Mouse (Mus musculus): ENCODE data around the gene Mapk12. TPM values are rescaled to one million over a fixed set of nuclear protein-coding genes. Genes with fewer than 3 reads are reported as not detected.

Mapk12 gene
- 10.1 and 16.4 TPM in 2 replicates for polyA plus RNA-seq (2011; ENCODE audit: insufficient read length, low read depth, missing spikeins)

DNA sequence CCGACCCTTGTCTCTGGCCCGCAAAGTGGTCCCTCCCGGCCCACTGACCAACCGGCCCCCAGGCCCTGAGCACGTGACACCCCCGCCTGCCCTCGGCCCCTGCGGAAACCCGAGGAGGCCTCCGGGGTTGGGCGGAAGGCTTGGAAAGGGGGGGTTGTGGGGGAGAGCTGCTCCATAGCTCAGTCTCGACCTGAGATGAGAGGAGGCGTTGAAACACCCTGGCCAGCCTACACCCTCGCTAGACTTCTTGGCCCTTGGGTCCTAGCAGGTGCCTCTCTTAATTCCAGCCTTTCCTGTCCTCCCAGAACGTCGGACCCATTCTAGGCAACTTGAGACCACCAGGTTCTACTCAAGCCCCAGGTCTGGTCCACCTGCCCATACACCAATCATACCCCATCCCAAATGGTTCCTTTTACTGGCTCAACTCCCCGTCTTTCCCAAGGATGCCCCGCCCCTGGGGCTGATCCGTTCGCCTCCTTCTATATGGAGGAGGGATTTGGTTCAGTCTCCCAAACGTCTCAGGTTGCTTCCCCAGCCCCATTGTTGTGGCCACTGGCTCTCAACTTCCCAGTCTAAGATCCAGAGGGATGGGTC is at the start of gene Mapk12:
TSS of gene Mapk12 (minus strand) at position 45 of the 594 bp plus-strand sequence.
- H3K27ac ChIP-seq (ENCODE audit: insufficient read depth, low read length) = no peak within 1 kb of the TSS
- TF ChIP-seq POLR2A (IDR thresholded peaks at IDR 0.05; ENCODE audit: low read depth, low read length) = no peak
- no peak for TF ChIP-seq CTCF (IDR thresholded peaks at IDR 0.05; ENCODE audit: borderline replicate concordance, insufficient read depth, low read length)
- H3K4me1 ChIP-seq (ENCODE audit: control insufficient read depth, insufficient read depth, low read length) = no peaks in the 10 kb centered on the region
- H3K4me3 ChIP-seq (ENCODE audit: insufficient read depth, low read length) = peak within 1 kb of the TSS; percentile 52

DNA sequence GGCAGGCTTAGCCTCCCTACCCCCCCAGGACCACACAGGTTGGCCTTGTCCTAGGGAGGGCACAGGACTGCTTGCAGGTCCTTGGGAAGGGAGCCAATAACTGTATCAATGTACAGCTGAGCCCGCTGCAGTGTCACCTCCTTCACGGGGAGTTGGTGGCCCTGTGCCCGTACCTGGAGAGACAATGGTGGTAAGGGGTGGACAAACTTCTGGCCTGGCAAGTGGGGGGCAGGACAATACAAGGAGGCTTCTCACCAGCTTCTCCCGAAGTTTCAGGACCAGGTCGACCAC is 44.4 kb upstream of the Mapk12 start:
- Histone ChIP-seq H3K4me3 (ENCODE audit: insufficient read depth, low read length) (no peak overlapping the region), H3K4me1 (ENCODE audit: control insufficient read depth, insufficient read depth, low read length) (no peaks in the 10 kb centered on the region), H3K27ac (ENCODE audit: insufficient read depth, low read length) (no peak overlapping the region)
- no peak for TF ChIP-seq CTCF (IDR thresholded peaks at IDR 0.05; ENCODE audit: borderline replicate concordance, insufficient read depth, low read length)
- no peak for TF ChIP-seq POLR2A (IDR thresholded peaks at IDR 0.05; ENCODE audit: low read depth, low read length)

DNA sequence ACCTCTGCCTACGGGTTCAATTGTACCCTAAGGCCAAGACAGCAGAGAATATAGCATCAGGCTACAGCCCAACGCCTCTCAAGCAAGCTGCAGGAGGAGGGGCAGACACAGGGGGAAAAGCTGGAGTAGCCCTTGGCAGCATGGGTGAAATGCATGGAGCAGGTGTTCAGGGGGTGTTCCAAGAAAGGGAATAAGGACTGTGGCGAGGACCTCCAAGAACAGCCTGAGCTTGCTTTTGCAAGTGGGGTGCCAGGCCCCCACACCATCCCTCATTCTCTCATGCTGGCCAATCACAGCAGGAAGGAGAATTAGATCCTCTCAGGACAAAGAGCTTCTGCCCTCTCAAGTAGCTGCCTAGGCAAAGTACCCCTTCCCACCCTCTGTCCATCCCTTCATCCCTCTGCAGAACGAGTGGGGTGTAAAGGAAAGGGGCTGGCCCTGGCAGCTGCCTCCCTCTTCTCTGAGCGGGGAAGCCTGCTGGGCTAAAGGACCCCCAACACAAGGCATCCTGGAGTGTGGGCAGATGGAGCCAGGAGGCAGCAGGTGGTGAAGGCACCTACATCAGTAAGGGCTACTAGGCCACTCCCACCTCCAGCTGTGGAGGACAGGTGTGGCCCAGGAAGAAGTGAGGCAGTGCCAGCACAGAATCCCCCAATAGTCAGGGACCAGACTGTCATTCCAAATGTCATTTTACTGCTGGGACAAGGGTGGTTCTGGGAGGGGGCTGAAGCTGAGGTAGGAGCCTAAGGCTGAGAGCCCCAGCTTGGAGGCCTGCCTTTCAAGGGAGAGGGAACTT is 43.8 kb upstream of the Mapk12 start:
- H3K4me3 ChIP-seq (ENCODE audit: insufficient read depth, low read length) = no peak overlapping the region
- H3K4me1 ChIP-seq (ENCODE audit: control insufficient read depth, insufficient read depth, low read length) = no peaks in the 10 kb centered on the region
- TF ChIP-seq POLR2A (IDR thresholded peaks at IDR 0.05; ENCODE audit: low read depth, low read length) = no peak
- TF ChIP-seq CTCF (IDR thresholded peaks at IDR 0.05; ENCODE audit: borderline replicate concordance, insufficient read depth, low read length) = no peak
- H3K27ac ChIP-seq (ENCODE audit: insufficient read depth, low read length) = no peak overlapping the region

DNA sequence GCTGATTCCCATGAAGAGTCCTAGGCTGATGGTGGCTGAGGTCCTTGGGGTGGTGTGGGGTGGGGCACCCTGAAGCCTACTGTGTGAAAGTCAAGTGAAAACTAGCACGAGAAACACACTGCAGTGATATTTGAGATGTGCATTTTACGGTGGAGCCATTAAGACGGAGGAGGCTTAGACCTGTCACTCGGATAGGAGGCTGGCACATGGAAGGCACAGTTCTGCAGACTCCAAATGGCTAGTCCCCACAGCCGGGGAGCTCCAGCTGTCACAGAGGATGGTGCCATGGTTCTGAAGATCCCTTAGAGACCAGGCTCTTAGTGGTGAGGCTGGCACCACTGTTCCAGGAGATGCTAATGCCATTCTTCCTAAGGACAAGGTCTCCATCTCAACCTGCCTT is 42.3 kb upstream of the Mapk12 start:
- peaks cover 5% of the 10 kb centered on the region for H3K4me1 ChIP-seq (ENCODE audit: control insufficient read depth, insufficient read depth, low read length)
- no peak for TF ChIP-seq CTCF (IDR thresholded peaks at IDR 0.05; ENCODE audit: borderline replicate concordance, insufficient read depth, low read length)
- TF ChIP-seq POLR2A (IDR thresholded peaks at IDR 0.05; ENCODE audit: low read depth, low read length) = no peak
- no peak overlapping the region for H3K4me3 ChIP-seq (ENCODE audit: insufficient read depth, low read length)
- H3K27ac ChIP-seq (ENCODE audit: insufficient read depth, low read length) = no peak overlapping the region

DNA sequence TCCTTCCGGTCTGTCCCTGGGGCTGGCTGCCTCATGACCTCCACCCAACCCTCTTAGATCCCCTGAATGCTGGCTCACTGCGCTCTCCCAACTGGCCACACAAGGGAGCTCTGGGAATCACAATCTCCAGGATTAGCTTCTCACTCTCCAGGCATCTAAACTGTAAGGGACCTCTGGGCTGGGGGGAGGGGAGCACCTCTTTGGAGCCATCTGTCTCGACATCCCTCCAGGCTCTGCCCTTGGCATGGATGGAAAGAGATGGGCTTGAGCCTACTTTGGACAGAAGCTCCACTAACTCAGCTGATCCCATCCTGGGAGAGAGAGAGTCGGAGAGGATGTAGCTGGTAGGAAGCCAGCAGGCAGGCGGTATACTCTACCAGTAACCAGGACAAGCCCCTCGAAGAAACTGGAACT is 41.8 kb upstream of the Mapk12 start:
- Histone ChIP-seq H3K27ac (ENCODE audit: insufficient read depth, low read length) (no peak overlapping the region), H3K4me1 (ENCODE audit: control insufficient read depth, insufficient read depth, low read length) (peaks cover 8% of the 10 kb centered on the region), H3K4me3 (ENCODE audit: insufficient read depth, low read length) (no peak overlapping the region)
- no peak for TF ChIP-seq POLR2A (IDR thresholded peaks at IDR 0.05; ENCODE audit: low read depth, low read length)
- no peak for TF ChIP-seq CTCF (IDR thresholded peaks at IDR 0.05; ENCODE audit: borderline replicate concordance, insufficient read depth, low read length)

DNA sequence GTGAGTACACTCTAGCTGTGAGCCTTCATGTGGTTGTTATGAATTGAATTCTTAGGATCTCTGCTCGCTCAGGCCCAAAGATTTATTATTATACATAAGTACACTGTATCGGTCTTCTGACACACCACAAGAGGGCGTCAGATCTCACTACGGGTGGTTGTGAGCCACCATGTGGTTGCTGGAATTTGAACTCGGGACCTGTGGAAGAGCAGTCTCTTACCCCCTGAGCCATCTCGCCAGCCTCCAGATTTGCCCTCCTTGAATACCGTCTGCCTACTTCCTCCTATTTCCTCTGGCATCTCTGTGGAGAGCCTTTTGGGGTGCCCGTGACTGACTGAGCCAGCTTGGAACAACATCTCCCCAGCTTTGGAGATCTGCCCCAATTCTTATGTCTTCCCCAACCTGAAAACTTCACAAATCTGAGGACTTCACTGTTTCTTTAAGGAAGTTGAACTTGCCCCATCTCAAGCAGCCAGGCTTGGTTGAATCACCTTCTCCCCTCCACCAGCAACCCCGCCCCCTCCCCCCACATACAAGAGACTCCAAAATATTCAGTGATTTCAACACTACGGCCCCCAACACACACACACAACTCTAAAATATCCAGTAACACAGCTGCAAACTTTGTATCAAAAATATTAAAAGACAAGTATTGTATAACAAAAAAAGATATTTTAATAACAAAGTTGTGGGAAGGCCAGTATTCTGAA is 41.2 kb upstream of the Mapk12 start:
- H3K27ac ChIP-seq (ENCODE audit: insufficient read depth, low read length) = peak overlapping the region; percentile 92
- TF ChIP-seq CTCF (IDR thresholded peaks at IDR 0.05; ENCODE audit: borderline replicate concordance, insufficient read depth, low read length) (no peak), POLR2A (IDR thresholded peaks at IDR 0.05; ENCODE audit: low read depth, low read length) (no peak)
- no peak overlapping the region for H3K4me3 ChIP-seq (ENCODE audit: insufficient read depth, low read length)
- H3K4me1 ChIP-seq (ENCODE audit: control insufficient read depth, insufficient read depth, low read length) = peaks cover 10% of the 10 kb centered on the region

DNA sequence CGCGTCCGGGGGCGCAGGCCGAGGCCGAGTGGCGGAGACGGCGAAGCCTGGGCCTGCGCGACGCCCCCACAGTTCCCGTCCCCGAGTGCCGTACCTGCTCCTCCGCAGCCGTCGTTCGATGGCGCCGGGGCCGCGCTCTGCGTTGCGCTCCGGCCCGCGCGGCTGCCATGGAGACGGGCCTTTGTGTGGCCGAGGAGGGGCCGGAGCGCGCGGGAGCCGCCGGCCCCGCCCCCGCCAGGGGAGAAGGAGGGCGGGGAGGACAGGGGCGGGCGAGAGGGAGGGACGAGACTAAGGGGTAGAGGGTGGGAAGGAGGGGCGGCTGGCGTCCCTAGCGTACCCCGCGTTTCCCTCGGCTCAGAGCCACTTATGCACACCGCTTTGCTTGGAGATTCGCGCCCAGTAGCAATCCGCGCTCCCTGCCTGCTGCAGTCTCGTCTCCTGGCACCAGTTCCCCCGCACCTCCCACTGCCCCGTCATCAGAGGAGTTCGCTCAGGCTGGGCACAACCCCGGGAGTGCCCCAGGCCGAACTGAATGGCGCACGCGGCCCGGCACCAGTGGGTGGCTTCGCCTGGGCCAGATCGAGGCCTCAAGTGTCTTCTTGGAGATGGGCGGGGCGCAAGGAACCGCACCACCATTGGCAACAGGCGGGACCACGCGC is 40.2 kb upstream of the Mapk12 start, which contains the start of gene Plxnb2:
TSS of gene Plxnb2 (minus strand) at position 218 of the 659 bp plus-strand sequence.
- H3K27ac ChIP-seq (ENCODE audit: insufficient read depth, low read length) = peak within 1 kb of the TSS; percentile 92
- peak within 1 kb of the TSS; percentile 89 for H3K4me3 ChIP-seq (ENCODE audit: insufficient read depth, low read length)
- no peak for TF ChIP-seq CTCF (IDR thresholded peaks at IDR 0.05; ENCODE audit: borderline replicate concordance, insufficient read depth, low read length)
- peak; percentile 80 for TF ChIP-seq POLR2A (IDR thresholded peaks at IDR 0.05; ENCODE audit: low read depth, low read length)
- peaks cover 10% of the 10 kb centered on the region for H3K4me1 ChIP-seq (ENCODE audit: control insufficient read depth, insufficient read depth, low read length)

DNA sequence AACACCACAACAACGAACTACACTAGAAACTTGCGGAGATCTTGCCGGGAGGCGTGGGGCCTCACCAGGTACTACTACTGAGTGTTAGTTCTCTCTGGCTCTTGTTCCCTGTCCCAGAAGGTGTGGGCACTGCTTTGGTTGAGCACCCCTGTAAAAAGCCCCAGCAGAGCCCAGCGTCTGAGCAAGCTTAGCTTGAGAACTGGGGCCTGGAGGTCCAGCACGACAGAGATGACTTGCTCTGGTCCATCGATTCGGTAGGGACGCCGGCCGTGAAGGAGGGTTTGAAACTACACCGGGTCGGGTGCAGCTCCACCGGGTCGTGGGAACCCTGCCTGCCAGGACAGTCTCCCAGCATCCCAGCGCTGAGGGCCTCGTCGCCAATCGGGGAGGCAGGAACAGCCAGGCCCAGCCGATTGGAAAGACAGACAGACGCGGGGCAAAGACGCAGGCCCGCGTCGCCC is 39.6 kb upstream of the Mapk12 start:
- TF ChIP-seq CTCF (IDR thresholded peaks at IDR 0.05; ENCODE audit: borderline replicate concordance, insufficient read depth, low read length) (no peak), POLR2A (IDR thresholded peaks at IDR 0.05; ENCODE audit: low read depth, low read length) (0 out of 2 replicates have a peak, but pooled peaks have one; percentile 9)
- Histone ChIP-seq H3K4me3 (ENCODE audit: insufficient read depth, low read length) (peak overlapping the region; percentile 89), H3K4me1 (ENCODE audit: control insufficient read depth, insufficient read depth, low read length) (peaks cover 10% of the 10 kb centered on the region), H3K27ac (ENCODE audit: insufficient read depth, low read length) (peak overlapping the region; percentile 90)

DNA sequence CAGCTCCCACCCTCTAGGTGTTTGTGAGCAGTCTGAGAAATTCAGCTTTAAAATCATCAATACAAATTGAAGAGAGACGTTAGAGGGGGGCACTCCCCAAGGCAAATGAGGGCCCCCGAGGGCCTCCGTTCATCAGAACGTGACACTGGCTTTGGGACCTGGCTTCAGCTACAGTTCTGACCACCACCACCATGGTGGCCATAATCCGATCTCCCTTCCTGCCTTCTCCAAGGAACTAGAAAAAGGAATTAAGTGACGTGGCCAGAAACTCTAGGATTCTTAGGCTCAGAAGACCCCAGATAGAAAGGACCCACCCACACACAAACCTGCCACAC is 39.1 kb upstream of the Mapk12 start:
- peak overlapping the region; percentile 90 for H3K27ac ChIP-seq (ENCODE audit: insufficient read depth, low read length)
- H3K4me1 ChIP-seq (ENCODE audit: control insufficient read depth, insufficient read depth, low read length) = peaks cover 10% of the 10 kb centered on the region
- peak overlapping the region; percentile 89 for H3K4me3 ChIP-seq (ENCODE audit: insufficient read depth, low read length)
- TF ChIP-seq CTCF (IDR thresholded peaks at IDR 0.05; ENCODE audit: borderline replicate concordance, insufficient read depth, low read length) = no peak
- no peak for TF ChIP-seq POLR2A (IDR thresholded peaks at IDR 0.05; ENCODE audit: low read depth, low read length)

All from embryonic fibroblast, embryonic 13.5 days (primary cell).